Mouse (Mus musculus) adrenal gland (tissue): ENCODE measurements around the gene Nol9.

Experiments
- intact Hi-C: fragments of 180-260 bp; cut with DNase I; formaldehyde crosslinking; loops from one replicate; pipeline ENCODE4 v1.15.1; 2025

Nol9 gene

DNA sequence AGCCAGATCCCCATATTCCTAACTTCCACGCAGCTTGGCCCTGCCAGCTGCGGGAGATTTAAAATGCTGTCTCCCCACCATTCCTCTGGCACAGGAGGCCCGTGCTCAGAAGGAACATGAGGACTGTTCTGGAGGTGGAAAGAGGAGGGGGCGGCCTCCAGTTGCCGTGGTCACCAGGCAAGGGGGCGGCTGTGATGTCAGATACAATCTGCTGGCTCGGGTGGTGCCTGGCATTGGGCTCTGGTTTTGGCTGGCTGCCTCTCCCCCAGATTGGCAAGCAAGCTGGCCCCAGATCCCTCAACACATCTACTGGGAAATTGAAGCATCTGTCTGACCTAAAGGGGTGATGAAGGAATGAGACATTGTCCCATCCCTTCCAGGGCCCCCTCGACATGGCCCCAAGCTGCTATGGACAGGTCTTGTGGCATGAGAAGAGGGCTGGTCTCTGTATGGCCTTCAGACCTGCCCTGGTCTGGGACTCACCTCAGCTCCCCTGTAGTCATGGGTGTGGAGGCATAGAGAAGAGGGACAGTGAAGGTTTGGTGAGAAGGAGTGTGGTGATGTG, 49.5 kb downstream of the Nol9 start:
- intact Hi-C loops = no loop called here

GRCm38 (mm10) chr4:152090191-152090590, 51.1 kb downstream of the Nol9 start:
- intact Hi-C loops = loop anchor here (5.0 kb wide), 2 partner anchors 33 to 103 kb away; partner anchors contain the start of gene Thap3

DNA sequence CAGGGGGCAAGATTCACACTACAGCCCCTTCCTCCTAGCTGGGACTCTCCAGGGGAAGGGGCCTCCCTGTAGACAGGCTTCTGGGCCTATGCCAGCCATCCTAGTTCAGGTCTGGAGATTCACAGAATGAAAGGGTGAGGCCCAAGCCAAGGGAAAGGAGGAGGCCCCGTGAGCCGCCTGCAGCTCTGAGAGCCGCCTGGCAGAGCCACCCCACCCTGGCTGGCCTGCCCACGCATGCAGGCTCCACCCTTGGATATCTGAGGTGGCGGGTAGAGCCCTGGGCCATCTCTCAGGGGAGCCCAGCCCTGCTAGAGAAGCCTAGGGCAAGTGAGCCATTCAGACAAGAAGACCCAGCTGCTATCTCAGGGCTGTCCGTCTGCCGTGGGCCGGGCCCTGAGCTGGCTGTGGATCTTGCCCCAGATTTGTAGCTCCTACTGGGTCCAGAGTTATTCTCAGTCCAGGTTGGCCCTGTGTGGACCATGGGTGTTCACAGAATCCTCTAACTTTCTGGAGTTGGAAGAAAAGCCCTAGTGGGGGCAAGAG, 53.7 kb downstream of the Nol9 start:
- intact Hi-C loops = loop anchor here (5.0 kb wide), 2 partner anchors 36 to 106 kb away; partner anchors contain the start of gene Thap3

DNA sequence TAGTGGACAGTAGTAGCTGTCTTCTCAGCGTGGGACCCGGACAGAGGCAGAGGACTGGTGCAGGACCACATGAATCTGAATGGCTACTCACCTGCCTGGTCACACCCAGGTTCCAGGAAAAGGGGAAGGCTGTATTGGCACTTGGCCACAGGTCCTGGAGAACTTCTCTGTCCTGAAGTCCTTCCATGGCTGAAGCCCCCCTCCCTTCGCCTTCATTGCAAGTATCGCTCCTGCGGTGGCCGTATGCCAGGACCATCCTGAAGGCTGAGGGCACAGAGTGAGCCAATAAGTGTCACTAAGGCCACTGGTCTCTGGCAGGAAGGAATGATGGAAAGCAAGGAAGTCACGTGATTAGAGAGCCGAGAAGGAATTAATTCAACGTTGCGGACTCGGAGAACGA, 55.1 kb downstream of the Nol9 start:
- intact Hi-C loops = loop anchor here (5.0 kb wide), 2 partner anchors 37 to 107 kb away; partner anchors contain the start of gene Thap3

DNA sequence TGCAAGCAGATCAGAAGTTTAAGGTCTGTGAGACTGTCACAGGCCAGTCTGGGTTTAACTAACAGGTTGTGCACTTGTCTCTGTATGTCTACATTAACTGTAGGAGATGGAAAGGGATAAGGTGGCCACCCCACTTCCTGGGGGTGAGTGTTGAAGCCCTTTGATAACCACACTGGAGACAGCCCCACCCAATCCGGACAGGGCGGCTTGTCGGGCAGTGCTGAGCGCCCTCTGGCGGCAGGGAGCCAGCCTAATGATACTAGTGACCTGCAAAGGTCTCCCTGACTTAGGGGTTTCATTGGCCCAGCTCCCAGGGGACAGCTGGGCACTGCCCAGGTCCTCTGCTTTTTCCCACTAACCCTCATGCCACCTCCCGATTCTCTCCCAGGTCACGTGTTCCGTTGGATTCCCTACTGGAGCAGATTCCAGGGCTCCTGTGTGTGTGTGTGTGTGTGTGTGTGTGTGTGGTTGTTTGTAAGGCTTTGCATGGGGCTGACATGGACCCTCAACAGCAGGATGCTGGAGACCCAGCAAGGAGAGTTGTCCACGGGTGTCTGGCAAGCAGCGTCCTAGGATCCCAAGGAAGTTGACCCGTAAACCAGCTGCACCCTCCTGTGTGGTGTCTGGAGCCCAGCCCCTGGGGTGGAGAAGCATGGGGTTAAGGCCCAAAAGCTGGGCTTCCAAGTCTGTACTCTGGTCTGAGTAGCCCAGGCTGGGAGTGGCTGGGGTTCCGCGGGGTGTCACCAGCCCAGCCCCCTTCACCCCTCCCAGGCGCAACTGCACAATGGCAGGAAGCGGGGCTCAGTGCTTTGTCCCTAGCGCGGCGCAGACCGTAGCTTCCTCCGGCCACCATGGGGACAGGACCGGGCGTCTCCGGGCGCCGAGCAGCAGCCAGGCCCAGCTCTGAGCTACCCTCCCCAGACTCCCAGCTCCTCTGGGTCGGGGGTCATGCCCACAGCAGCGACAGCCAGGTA, 57.1 kb downstream of the Nol9 start:
- intact Hi-C loops = loop anchor here (5.0 kb wide), 1 partner anchor 59 kb away; the partner anchor contains the start of genes Nol9 and Tas1r1

DNA sequence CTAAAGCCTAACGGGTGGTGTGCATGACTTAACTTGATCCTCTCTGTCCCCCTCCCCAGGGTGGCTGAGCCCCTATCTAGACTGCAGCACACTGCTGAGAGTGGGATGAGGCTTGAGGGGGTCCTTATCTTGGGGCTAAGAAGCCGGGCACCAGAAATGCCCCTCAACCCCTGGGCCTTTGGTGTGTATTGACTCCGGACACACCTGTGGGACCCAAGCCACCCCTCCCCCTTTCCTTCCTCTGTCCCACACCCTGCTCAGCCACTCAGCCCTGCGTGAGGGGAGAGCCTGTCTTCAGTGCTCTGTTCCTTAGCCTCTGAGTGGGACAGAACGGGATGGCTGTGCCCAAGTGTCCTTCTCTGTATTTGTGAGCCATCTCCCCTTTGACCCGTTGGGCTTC, 57.8 kb downstream of the Nol9 start:
- intact Hi-C loops = loop anchor here (5.0 kb wide), 1 partner anchor 60 kb away; the partner anchor contains the start of genes Nol9 and Tas1r1

- intact Hi-C loops = loop anchor here (5.0 kb wide), 1 partner anchor 61 kb away; the partner anchor contains the start of genes Nol9 and Tas1r1
Measured at GRCm38 (mm10) chr4:152097911-152098799, 59.0 kb downstream of the Nol9 start.

DNA sequence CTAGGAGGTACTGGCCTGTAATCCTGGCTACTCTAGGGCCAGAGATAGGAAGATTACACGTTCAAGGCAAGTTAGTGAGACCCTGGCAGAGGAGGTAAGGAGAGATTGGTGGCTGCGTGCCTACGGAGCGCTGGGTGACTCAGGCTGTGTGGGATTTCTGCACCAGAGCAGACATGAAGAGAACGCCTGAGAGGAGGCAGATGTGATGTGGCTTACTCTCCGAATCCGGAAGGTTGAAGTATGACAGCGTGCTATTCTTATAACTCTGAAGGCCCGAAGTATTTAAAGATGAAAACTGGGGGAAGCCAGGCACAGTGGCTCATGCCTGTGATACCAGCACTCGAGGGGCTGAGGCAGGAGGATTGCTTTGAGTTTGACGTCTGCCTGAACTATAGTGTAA, 61.4 kb downstream of the Nol9 start:
- intact Hi-C loops = loop anchor here (5.0 kb wide), 1 partner anchor 37 kb away; no protein-coding TSS in a partner anchor

DNA sequence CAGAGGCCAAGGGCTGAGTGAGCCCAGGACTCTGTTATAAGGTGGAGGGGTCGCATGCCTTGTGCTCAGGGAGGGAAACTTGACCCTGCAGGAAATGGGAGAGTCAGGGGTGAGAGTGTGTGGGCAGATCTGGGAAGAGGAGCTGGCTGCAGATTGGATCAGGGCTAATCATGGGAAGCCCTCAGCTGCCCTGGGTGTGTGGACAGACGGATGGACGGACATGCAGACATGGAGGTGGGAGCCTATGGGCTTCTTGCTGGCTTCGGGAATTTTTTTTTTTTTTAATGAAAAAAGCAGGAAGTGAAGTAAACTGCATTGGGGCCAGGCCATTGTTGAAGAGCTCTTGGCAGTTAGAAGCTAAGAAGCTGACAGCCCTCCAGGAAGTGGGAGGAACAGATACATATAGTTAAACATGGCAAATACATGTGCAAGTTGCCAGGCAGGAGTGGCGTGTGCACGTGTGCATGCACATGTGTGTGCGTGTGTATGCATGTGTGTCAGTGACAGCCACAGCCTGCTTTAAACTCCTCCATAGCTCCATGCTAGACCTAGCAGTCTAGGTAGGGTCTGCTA, 62.0 kb downstream of the Nol9 start:
- intact Hi-C loops = loop anchor here (5.0 kb wide), 1 partner anchor 36 kb away; no protein-coding TSS in a partner anchor

GRCm38 (mm10) chr4:152101921-152102320, 62.8 kb downstream of the Nol9 start:
- intact Hi-C loops = loop anchor here (5.0 kb wide), 1 partner anchor 35 kb away; no protein-coding TSS in a partner anchor

- intact Hi-C loops = loop anchor here (5.0 kb wide), 1 partner anchor 34 kb away; no protein-coding TSS in a partner anchor
Measured at GRCm38 (mm10) chr4:152103025-152103424, 63.9 kb downstream of the Nol9 start.

DNA sequence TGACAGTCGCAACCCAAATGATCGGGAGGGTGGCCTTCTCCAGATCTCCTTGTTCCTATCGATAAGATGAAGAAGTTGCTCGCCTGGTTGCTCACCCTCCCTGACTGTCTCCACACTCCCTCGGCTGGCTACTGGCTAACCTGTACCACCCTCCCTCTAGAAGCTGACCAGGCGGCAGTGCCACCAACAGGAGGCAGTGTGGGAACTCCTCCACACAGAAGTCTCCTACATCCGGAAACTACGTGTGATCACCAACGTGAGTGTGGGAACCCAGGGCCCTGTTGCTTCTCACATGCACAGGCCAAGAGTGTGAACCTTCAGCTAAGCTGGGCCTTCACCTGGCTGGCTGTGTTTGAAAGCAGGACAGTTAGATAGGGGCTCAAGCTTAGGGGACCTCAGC, 67.6 kb downstream of the Nol9 start:
- intact Hi-C loops = no loop called here

- intact Hi-C loops = no loop called here
Measured at GRCm38 (mm10) chr4:152107493-152107892, 68.4 kb downstream of the Nol9 start.

DNA sequence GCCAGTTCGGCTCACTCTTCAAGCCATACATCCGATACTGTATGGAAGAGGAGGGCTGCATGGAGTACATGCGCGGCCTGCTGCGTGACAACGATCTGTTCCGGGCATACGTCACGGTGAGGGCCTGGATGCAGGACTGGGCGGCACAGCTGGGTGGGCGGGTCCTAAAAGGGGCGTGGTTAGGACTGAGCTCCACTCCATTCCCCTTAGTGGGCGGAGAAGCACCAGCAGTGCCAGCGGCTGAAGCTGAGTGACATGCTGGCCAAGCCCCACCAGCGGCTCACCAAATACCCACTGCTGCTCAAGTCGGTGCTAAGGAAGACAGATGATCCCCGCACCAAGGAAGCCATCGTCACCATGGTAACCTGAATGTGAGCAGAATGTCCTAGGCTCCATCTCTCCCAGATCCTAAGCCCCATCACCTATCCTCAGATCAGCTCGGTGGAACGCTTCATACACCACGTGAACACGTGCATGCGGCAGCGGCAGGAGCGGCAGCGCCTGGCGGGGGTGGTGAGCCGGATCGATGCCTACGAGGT, 68.9 kb downstream of the Nol9 start:
- intact Hi-C loops = no loop called here

GRCm38 (mm10) chr4:152108673-152109072, 69.6 kb downstream of the Nol9 start:
- intact Hi-C loops = no loop called here

- intact Hi-C loops = no loop called here
Measured at GRCm38 (mm10) chr4:152109509-152109908, 70.4 kb downstream of the Nol9 start.

GRCm38 (mm10) chr4:152110689-152111088, 71.6 kb downstream of the Nol9 start:
- intact Hi-C loops = no loop called here
